Mouse (Mus musculus): ENCODE measurements around the gene Gm10300.

Gm10300 gene

GRCm38 (mm10) chr4:132079555-132080275 lies 5.2 kb downstream of the Gm10300 start:
- DNase-seq (ENCODE audit: low spot score) = no peak

GRCm38 (mm10) chr4:132080492-132080983 lies 6.0 kb downstream of the Gm10300 start:
- no peak for DNase-seq (ENCODE audit: low spot score)

GRCm38 (mm10) chr4:132085114-132085513 lies 10.6 kb downstream of the Gm10300 start:
- no peak for DNase-seq (ENCODE audit: low spot score)

- DNase-seq (ENCODE audit: low spot score) = no peak
Observed at GRCm38 (mm10) chr4:132088921-132089320, 14.4 kb downstream of the Gm10300 start.

- no peak for DNase-seq (ENCODE audit: low spot score)
Observed at GRCm38 (mm10) chr4:132093136-132093535, 18.6 kb downstream of the Gm10300 start.

- DNase-seq (ENCODE audit: low spot score) = no peak
Observed at GRCm38 (mm10) chr4:132093928-132094327, 19.4 kb downstream of the Gm10300 start.

- DNase-seq (ENCODE audit: low spot score) = no peak
Observed at GRCm38 (mm10) chr4:132095043-132095442, 20.5 kb downstream of the Gm10300 start.

- DNase-seq (ENCODE audit: low spot score) = no peak
Observed at GRCm38 (mm10) chr4:132099548-132099947, 25.1 kb downstream of the Gm10300 start.

GRCm38 (mm10) chr4:132101152-132101551 lies 26.7 kb downstream of the Gm10300 start:
- no peak for DNase-seq (ENCODE audit: low spot score)

GRCm38 (mm10) chr4:132108221-132108620 lies 33.7 kb downstream of the Gm10300 start:
- no peak for DNase-seq (ENCODE audit: low spot score)

- DNase-seq (ENCODE audit: low spot score) = no peak
Observed at GRCm38 (mm10) chr4:132111227-132111626, 36.7 kb downstream of the Gm10300 start.

- DNase-seq (ENCODE audit: low spot score) = no peak
Observed at GRCm38 (mm10) chr4:132113411-132114095, 39.1 kb downstream of the Gm10300 start.

- DNase-seq (ENCODE audit: low spot score) = no peak
Observed at GRCm38 (mm10) chr4:132116315-132116714, 41.8 kb downstream of the Gm10300 start.

GRCm38 (mm10) chr4:132119566-132119965 lies 45.1 kb downstream of the Gm10300 start:
- DNase-seq (ENCODE audit: low spot score) = no peak

- DNase-seq (ENCODE audit: low spot score) = no peak
Observed at GRCm38 (mm10) chr4:132121674-132122073, 47.2 kb downstream of the Gm10300 start.

- no peak for DNase-seq (ENCODE audit: low spot score)
Observed at GRCm38 (mm10) chr4:132123166-132123565, 48.7 kb downstream of the Gm10300 start.

All from urinary bladder, postnatal 10 days (tissue).